Mouse (Mus musculus) midbrain, embryonic 11.5 days (tissue): ENCODE measurements around the gene Gtf2ird1. TPM values are rescaled to one million over a fixed set of nuclear protein-coding genes. Genes with fewer than 3 reads are reported as not detected.

ENCODE experiments used
- ATAC-seq: fragments of 200-750 bp; cut with Nextera tagmentation; 2 replicates; pipeline ENCODE4 v1.8.0; 2017; ENCODE audit warnings: moderate TSS enrichment, moderate library complexity; ENCODE audit not compliant: low FRiP score
- DNase-seq: peaks from one replicate; pipeline ENCODE4 v3.0.0; 2015; ENCODE audit warnings: low spot score; ENCODE audit errors: missing footprints
- H3K27ac ChIP-seq: fragments of 300-500 bp; sonication (generic); 2 replicates; pipeline ENCODE4 v1.5.1; 2014; ENCODE audit warnings: low read depth, low read length
- H3K27me3 ChIP-seq: fragments of 300-500 bp; sonication (generic); 2 replicates; pipeline ENCODE4 v1.6.1; 2014; ENCODE audit warnings: mild to moderate bottlenecking, low read length, moderate library complexity, mixed read lengths; ENCODE audit not compliant: control insufficient read depth, insufficient read depth
- H3K36me3 ChIP-seq: fragments of 300-500 bp; sonication (generic); 2 replicates; pipeline ENCODE4 v1.6.1; 2014; ENCODE audit warnings: mild to moderate bottlenecking, low read length, moderate library complexity, mixed read lengths; ENCODE audit not compliant: control insufficient read depth, insufficient read depth
- H3K4me1 ChIP-seq: fragments of 300-500 bp; sonication (generic); 2 replicates; pipeline ENCODE4 v1.6.1; 2014; ENCODE audit warnings: low read length; ENCODE audit not compliant: control insufficient read depth, insufficient read depth
- H3K4me2 ChIP-seq: fragments of 300-500 bp; sonication (generic); 2 replicates; pipeline ENCODE4 v1.6.1; 2014; ENCODE audit warnings: mild to moderate bottlenecking, moderate library complexity
- H3K4me3 ChIP-seq: fragments of 300-500 bp; sonication (generic); 2 replicates; pipeline ENCODE4 v1.5.1; 2014; ENCODE audit warnings: low read depth, low read length
- H3K9ac ChIP-seq: fragments of 300-500 bp; sonication (generic); 2 replicates; pipeline ENCODE4 v1.6.1; 2014; ENCODE audit warnings: low read length
- H3K9me3 ChIP-seq: fragments of 300-500 bp; sonication (generic); 2 replicates; pipeline ENCODE4 v1.6.1; 2016; ENCODE audit warnings: low read length; ENCODE audit not compliant: control insufficient read depth
- WGBS: fragments of 180-500 bp; shearing (Covaris S2); extraction: QIAGEN DNeasy Blood & Tissue Kit; methylation state at CpG from one replicate; pipeline ENCODE4 v1.1.7; 2014; 5-methylcytosine and 5-hydroxymethylcytosine counted together
- polyA plus RNA-seq: library from polyadenylated mRNA; unstranded; fragments of >200 nt; fragmentation: Nextera tagmentation; extraction: Ambion mirVana; gene quantifications from 2 replicates; pipeline ENCODE4 v1.2.1, GENCODE M21; 2014

Gtf2ird1 gene
- polyA plus RNA-seq, 1 experiment from 2014 or later = 86.5 TPM

GRCm38 (mm10) chr5:134442066-134442465 is 14.4 kb downstream of the Gtf2ird1 start:
- no peak overlapping the region for H3K4me3 ChIP-seq
- peaks cover 5% of the 10 kb centered on the region for H3K4me1 ChIP-seq
- H3K9ac ChIP-seq = no peak overlapping the region
- ATAC-seq (no peak), DNase-seq (no peak)
- H3K4me2 ChIP-seq = no peak overlapping the region
- H3K27me3 ChIP-seq = no peaks in the 10 kb centered on the region
- H3K9me3 ChIP-seq = peaks cover 5% of the 10 kb centered on the region; the same call in 1 of the 2 replicates
- H3K36me3 ChIP-seq = peaks cover 20% of the 10 kb centered on the region
- H3K27ac ChIP-seq = no peak overlapping the region
- 90% methylated on average over 3 of the region's 3 CpGs for WGBS

GRCm38 (mm10) chr5:134441105-134441504 is 15.4 kb downstream of the Gtf2ird1 start:
- WGBS = 95% methylated on average over 3 of the region's 3 CpGs
- Histone ChIP-seq H3K36me3 (peaks cover 20% of the 10 kb centered on the region), H3K4me3 (no peak overlapping the region), H3K27ac (no peak overlapping the region), H3K4me1 (peaks cover 12% of the 10 kb centered on the region), H3K9me3 (peaks cover 5% of the 10 kb centered on the region; the same call in 1 of the 2 replicates), H3K9ac (no peak overlapping the region), H3K4me2 (no peak overlapping the region), H3K27me3 (no peaks in the 10 kb centered on the region)
- DNase-seq (no peak), ATAC-seq (no peak)

GRCm38 (mm10) chr5:134440098-134440497 is 16.4 kb downstream of the Gtf2ird1 start:
- peaks cover 20% of the 10 kb centered on the region for H3K36me3 ChIP-seq
- no peak overlapping the region for H3K9ac ChIP-seq
- no peak overlapping the region for H3K4me3 ChIP-seq
- DNase-seq = no peak
- WGBS = 96% methylated on average over 12 of the region's 12 CpGs
- H3K9me3 ChIP-seq = peaks cover 5% of the 10 kb centered on the region; the same call in 1 of the 2 replicates
- H3K4me2 ChIP-seq = no peak overlapping the region
- peaks cover 17% of the 10 kb centered on the region for H3K4me1 ChIP-seq
- H3K27ac ChIP-seq = no peak overlapping the region
- H3K27me3 ChIP-seq = no peaks in the 10 kb centered on the region
- ATAC-seq = no peak

GRCm38 (mm10) chr5:134439481-134439880 is 17.0 kb downstream of the Gtf2ird1 start:
- Histone ChIP-seq H3K4me3 (no peak overlapping the region), H3K27me3 (no peaks in the 10 kb centered on the region), H3K4me2 (no peak overlapping the region), H3K4me1 (peaks cover 17% of the 10 kb centered on the region), H3K9ac (no peak overlapping the region), H3K36me3 (peaks cover 17% of the 10 kb centered on the region), H3K27ac (no peak overlapping the region), H3K9me3 (peaks cover 5% of the 10 kb centered on the region; the same call in 1 of the 2 replicates)
- DNase-seq = no peak
- no peak for ATAC-seq
- WGBS = 96% methylated on average over 7 of the region's 7 CpGs

- H3K27ac ChIP-seq = no peak overlapping the region
- DNase-seq = no peak
- no peak overlapping the region for H3K9ac ChIP-seq
- ATAC-seq = no peak
- no peaks in the 10 kb centered on the region; the same call in 1 of the 2 replicates for H3K9me3 ChIP-seq
- no peak overlapping the region for H3K4me3 ChIP-seq
- no peaks in the 10 kb centered on the region for H3K27me3 ChIP-seq
- H3K36me3 ChIP-seq = peaks cover 14% of the 10 kb centered on the region; the same call in 1 of the 2 replicates
- peaks cover 17% of the 10 kb centered on the region for H3K4me1 ChIP-seq
- WGBS = 89% methylated on average over 6 of the region's 6 CpGs
- H3K4me2 ChIP-seq = no peak overlapping the region
Measured at GRCm38 (mm10) chr5:134438676-134439425, 17.7 kb downstream of the Gtf2ird1 start.

- H3K4me2 ChIP-seq = no peak overlapping the region
- H3K36me3 ChIP-seq = peaks cover 13% of the 10 kb centered on the region; the same call in 1 of the 2 replicates
Measured at GRCm38 (mm10) chr5:134437459-134437827, 19.1 kb downstream of the Gtf2ird1 start.

GRCm38 (mm10) chr5:134436782-134437458 is 19.6 kb downstream of the Gtf2ird1 start:
- Histone ChIP-seq H3K4me1 (peaks cover 17% of the 10 kb centered on the region), H3K4me2 (no peak overlapping the region), H3K36me3 (peaks cover 9% of the 10 kb centered on the region; the same call in 1 of the 2 replicates), H3K9me3 (no peaks in the 10 kb centered on the region; the same call in 1 of the 2 replicates), H3K27me3 (no peaks in the 10 kb centered on the region), H3K27ac (peak overlapping the region; percentile 64; the same call in 1 of the 2 replicates), H3K9ac (no peak overlapping the region), H3K4me3 (no peak overlapping the region)
- WGBS = 90% methylated on average over 13 of the region's 13 CpGs
- ATAC-seq (no peak), DNase-seq (peak; percentile 69)

More at GRCm38 (mm10) chr5:134437459-134437827, 19.1 kb downstream of the Gtf2ird1 start:
- no peak for ATAC-seq
- Histone ChIP-seq H3K9ac (no peak overlapping the region), H3K9me3 (no peaks in the 10 kb centered on the region; the same call in 1 of the 2 replicates), H3K4me3 (no peak overlapping the region), H3K4me1 (peaks cover 17% of the 10 kb centered on the region), H3K27me3 (no peaks in the 10 kb centered on the region), H3K27ac (no peak overlapping the region)
- peak; percentile 44 for DNase-seq
- 89% methylated on average over 14 of the region's 14 CpGs for WGBS

GRCm38 (mm10) chr5:134435836-134436331 is 20.6 kb downstream of the Gtf2ird1 start:
- peaks cover 6% of the 10 kb centered on the region; the same call in 1 of the 2 replicates for H3K36me3 ChIP-seq
- H3K4me3 ChIP-seq = no peak overlapping the region
- 39% methylated on average over 12 of the region's 12 CpGs for WGBS

More at GRCm38 (mm10) chr5:134435836-134436331, 20.6 kb downstream of the Gtf2ird1 start:
- Histone ChIP-seq H3K27me3 (no peaks in the 10 kb centered on the region), H3K4me1 (peaks cover 17% of the 10 kb centered on the region), H3K9ac (no peak overlapping the region), H3K9me3 (no peaks in the 10 kb centered on the region), H3K27ac (peak overlapping the region; percentile 64), H3K4me2 (peak overlapping the region; percentile 24; the same call in 1 of the 2 replicates)
- DNase-seq (peak; percentile 90), ATAC-seq (peak; percentile 83)
